Mouse (Mus musculus): ENCODE data around the gene Nupr1l. TPM values are rescaled to one million over a fixed set of nuclear protein-coding genes. Genes with fewer than 3 reads are reported as not detected.

The Nupr1l gene
- 383 TPM for polyA plus RNA-seq (2014; fragmentation: Illumina TruSeq; extraction: RNeasy Lipid Tissue Mini Kit (QIAGEN cat#74804); ENCODE audit: low read depth, low replicate concordance)

GRCm38 (mm10) chr5:129908242-129908965 is at the start of gene Nupr1l:
Nupr1l (plus strand) TSS chr5:129908540.

GRCm38 (mm10) chr5:129886911-129887636 is 21.3 kb upstream of the Nupr1l start, which contains the start of gene Chchd2:
Chchd2 (minus strand) TSS chr5:129887470.

GRCm38 (mm10) chr5:129895198-129896088 is 12.9 kb upstream of the Nupr1l start, which contains the start of gene Zbed5:
Zbed5 (plus strand) TSS chr5:129895723.

GRCm38 (mm10) chr5:129898449-129898848 is 9.9 kb upstream of the Nupr1l start, which contains the start of gene Phkg1:
Phkg1 (minus strand) TSS chr5:129898549.

GRCm38 (mm10) chr5:129941495-129942045 is 33.2 kb downstream of the Nupr1l start, which contains the start of gene Vkorc1l1:
Vkorc1l1 (plus strand) TSS chr5:129941970.

Other genes with a start within 250 kb of the Nupr1l start
- gene Zfp11, start 238.4 kb upstream of the Nupr1l start, polyA plus RNA-seq (2014; fragmentation: Illumina TruSeq; extraction: RNeasy Lipid Tissue Mini Kit (QIAGEN cat#74804); ENCODE audit: low read depth, low replicate concordance), result 2.5 TPM
- 46.5 TPM for gene Sept14, start 200.0 kb upstream of the Nupr1l start, polyA plus RNA-seq (2014; fragmentation: Illumina TruSeq; extraction: RNeasy Lipid Tissue Mini Kit (QIAGEN cat#74804); ENCODE audit: low read depth, low replicate concordance)
- 35.0 TPM for gene Mrps17, start 193.0 kb upstream of the Nupr1l start, polyA plus RNA-seq (2014; fragmentation: Illumina TruSeq; extraction: RNeasy Lipid Tissue Mini Kit (QIAGEN cat#74804); ENCODE audit: low read depth, low replicate concordance)
- gene Nipsnap2, start 183.5 kb upstream of the Nupr1l start, polyA plus RNA-seq (2014; fragmentation: Illumina TruSeq; extraction: RNeasy Lipid Tissue Mini Kit (QIAGEN cat#74804); ENCODE audit: low read depth, low replicate concordance), result 16.3 TPM
- gene Psph, start 121.1 kb upstream of the Nupr1l start, polyA plus RNA-seq (2014; fragmentation: Illumina TruSeq; extraction: RNeasy Lipid Tissue Mini Kit (QIAGEN cat#74804); ENCODE audit: low read depth, low replicate concordance), result 5.8 TPM
- gene Sumf2, start 61.6 kb upstream of the Nupr1l start, polyA plus RNA-seq (2014; fragmentation: Illumina TruSeq; extraction: RNeasy Lipid Tissue Mini Kit (QIAGEN cat#74804); ENCODE audit: low read depth, low replicate concordance), result 1.8 TPM
- gene Chchd2, start 21.1 kb upstream of the Nupr1l start, polyA plus RNA-seq (2014; fragmentation: Illumina TruSeq; extraction: RNeasy Lipid Tissue Mini Kit (QIAGEN cat#74804); ENCODE audit: low read depth, low replicate concordance), result 142 TPM
- 11.9 TPM for gene Zbed5, start 12.8 kb upstream of the Nupr1l start, polyA plus RNA-seq (2014; fragmentation: Illumina TruSeq; extraction: RNeasy Lipid Tissue Mini Kit (QIAGEN cat#74804); ENCODE audit: low read depth, low replicate concordance)
- gene Phkg1, start 10.0 kb upstream of the Nupr1l start, polyA plus RNA-seq (2014; fragmentation: Illumina TruSeq; extraction: RNeasy Lipid Tissue Mini Kit (QIAGEN cat#74804); ENCODE audit: low read depth, low replicate concordance), result 0.15 TPM
- 39.5 TPM for gene Vkorc1l1, start 33.4 kb downstream of the Nupr1l start, polyA plus RNA-seq (2014; fragmentation: Illumina TruSeq; extraction: RNeasy Lipid Tissue Mini Kit (QIAGEN cat#74804); ENCODE audit: low read depth, low replicate concordance)
- gene Gusb, start 94.5 kb downstream of the Nupr1l start, polyA plus RNA-seq (2014; fragmentation: Illumina TruSeq; extraction: RNeasy Lipid Tissue Mini Kit (QIAGEN cat#74804); ENCODE audit: low read depth, low replicate concordance), result 3.9 TPM
- 2.2 TPM for gene Asl, start 120.7 kb downstream of the Nupr1l start, polyA plus RNA-seq (2014; fragmentation: Illumina TruSeq; extraction: RNeasy Lipid Tissue Mini Kit (QIAGEN cat#74804); ENCODE audit: low read depth, low replicate concordance)
- 56.2 TPM for gene Crcp, start 120.8 kb downstream of the Nupr1l start, polyA plus RNA-seq (2014; fragmentation: Illumina TruSeq; extraction: RNeasy Lipid Tissue Mini Kit (QIAGEN cat#74804); ENCODE audit: low read depth, low replicate concordance)
- 59.1 TPM for gene Tpst1, start 164.8 kb downstream of the Nupr1l start, polyA plus RNA-seq (2014; fragmentation: Illumina TruSeq; extraction: RNeasy Lipid Tissue Mini Kit (QIAGEN cat#74804); ENCODE audit: low read depth, low replicate concordance)
- 9.5 TPM for gene Kctd7, start 236.3 kb downstream of the Nupr1l start, polyA plus RNA-seq (2014; fragmentation: Illumina TruSeq; extraction: RNeasy Lipid Tissue Mini Kit (QIAGEN cat#74804); ENCODE audit: low read depth, low replicate concordance)